Mouse (Mus musculus): ENCODE data around the gene Ankrd13b.
A peak's percentile ranks its signal among the peaks of the same experiment; 100 is the strongest.

Gene Ankrd13b

GRCm38 (mm10) chr11:77462283-77463100 lies 27.0 kb downstream of the Ankrd13b start, which contains the start of gene Coro6:
Gene Coro6 (plus strand): TSS chr11:77462411.
- DNase-seq (ENCODE audit: low spot score in 2 of 2) = peak; percentile 81 to 86

DNA sequence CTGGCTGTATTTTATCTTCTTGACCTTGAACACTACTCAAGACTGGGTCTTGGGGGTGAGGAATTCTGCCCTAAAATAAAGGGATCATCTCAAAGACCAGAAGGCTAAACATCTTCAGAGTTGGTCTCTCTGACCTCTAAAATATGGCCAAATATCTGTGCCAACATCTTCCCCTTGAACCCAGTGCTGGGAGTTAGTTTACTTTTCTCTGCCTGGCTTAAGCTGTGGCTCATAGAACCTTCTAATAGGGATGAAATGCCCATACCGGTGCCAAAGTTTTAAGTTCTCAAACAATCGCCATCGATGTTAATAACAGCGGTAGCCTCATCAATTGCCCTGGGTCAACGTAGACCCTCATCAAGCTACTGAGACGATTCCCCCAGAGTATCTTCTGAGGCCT lies 27.6 kb downstream of the Ankrd13b start:
- no peak for DNase-seq (ENCODE audit: low spot score in 2 of 2)

DNA sequence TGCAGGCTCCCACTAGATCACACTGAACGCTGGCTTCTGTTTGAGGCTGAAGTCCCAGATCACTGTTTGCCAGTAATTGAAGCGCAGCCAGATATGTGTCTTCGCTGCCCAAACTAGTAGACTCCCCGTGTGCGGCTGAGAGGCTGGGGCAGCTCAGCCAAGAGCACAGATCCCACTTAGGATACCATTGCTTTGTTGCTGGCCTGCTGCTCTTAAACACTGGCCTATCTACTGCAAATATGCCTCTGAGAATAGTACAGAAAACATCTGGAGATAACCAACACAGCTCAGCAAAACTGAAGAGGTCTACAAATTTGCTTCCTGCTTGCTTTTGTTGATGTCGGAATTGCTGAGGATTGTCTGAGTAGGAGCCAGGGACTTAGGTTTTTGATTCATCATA lies 32.6 kb downstream of the Ankrd13b start:
- peak; percentile 76 to 78 for DNase-seq (ENCODE audit: low spot score in 2 of 2)

DNA sequence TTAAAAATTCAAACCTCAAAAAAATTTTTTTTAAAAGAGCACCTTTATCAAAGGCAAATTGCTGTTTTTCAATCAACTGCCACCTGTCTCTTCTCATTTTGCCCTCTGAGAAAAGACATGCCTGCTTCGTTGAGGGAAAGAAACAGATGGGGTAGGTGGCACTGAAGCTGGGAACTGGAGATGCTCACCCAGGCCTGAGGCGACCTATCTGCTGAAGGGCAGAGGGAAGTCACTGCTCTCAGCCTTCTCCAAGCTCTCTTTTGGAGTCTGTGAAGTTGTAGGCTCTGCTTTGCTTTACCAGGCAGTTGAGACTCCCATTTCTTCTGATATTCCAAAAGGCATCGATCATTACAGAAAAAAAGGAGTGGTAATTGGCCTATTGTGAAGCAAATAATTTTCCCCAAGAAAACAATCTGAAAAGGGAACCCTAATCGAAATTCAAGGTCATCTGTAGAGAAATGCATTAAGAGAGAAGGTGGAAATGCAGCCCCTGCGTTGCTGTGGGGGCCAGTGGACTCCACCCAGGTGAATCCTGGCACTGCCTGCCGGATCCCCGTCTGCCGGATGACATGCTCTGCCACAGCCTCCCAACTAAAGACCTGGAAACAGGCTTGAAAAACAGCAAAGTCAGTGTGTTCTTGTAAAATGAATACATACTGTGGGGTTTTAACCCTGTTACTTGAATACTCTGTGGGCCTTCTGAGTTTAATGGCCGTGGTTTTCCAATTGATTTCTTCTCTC lies 33.5 kb downstream of the Ankrd13b start:
- no peak for DNase-seq (ENCODE audit: low spot score in 2 of 2)

DNA sequence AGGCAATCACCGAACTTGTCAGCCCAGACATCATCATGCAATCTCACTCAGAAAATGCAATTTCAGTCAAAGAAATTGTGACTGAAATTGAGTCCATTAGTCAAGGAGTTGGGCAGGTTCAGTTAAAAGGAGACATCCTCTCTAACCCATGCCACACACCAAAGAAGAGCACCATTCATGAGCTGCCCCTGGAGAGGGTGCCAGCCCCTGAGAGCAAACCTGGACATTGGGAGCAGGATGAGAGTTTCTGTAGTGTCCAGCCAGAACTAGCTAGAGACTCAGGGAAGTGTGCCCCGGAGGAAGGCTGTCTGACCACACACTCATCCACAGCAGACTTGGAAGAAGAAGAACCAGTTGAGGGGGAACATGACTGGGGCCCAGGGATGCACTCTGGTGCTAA lies 36.1 kb downstream of the Ankrd13b start:
- no peak for DNase-seq (ENCODE audit: low spot score in 2 of 2)

DNA sequence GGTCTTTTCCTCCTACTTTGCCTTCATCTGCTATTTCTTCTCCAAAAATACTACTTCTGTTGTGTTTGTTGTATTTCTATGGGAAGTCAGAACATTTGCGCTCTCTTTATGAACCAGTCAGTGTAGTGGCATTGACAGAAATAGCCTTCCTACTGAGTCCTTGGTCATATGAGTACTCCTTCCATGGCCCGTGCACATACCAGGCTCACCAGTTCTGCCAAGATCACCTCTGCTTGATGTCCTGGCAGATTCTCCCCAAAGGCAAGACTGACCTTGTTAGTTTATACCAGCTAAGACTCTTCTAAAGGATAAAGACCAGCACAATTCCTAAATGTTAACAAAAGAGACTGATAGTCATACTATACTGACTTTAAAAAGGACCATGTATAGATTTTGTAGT lies 37.8 kb downstream of the Ankrd13b start:
- DNase-seq (ENCODE audit: low spot score in 2 of 2) = no peak

DNA sequence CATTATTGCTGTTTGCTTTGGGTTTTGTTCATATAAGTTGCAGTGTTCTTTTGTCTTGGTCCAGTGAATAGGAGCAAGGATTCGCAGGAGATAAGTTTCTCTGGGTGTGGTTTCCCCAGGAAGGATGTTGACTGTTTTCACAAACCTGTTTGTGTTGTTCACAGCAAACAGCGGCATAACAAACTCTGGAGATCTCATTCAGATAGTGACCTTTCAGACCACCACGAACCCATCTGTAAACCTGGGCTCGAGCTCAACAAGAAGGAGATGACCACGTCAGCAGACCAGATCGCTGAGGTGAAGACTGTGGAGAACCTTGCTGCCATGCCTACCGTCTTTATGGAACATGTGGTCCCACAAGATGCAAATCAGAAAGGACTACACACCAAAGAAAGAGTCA lies 40.3 kb downstream of the Ankrd13b start:
- peak in 1 of 2 experiments; percentile 73 for DNase-seq (ENCODE audit: low spot score in 2 of 2)

- DNase-seq (ENCODE audit: low spot score in 2 of 2) = peak; percentile 84 to 87
Observed at GRCm38 (mm10) chr11:77446628-77447041, 42.8 kb downstream of the Ankrd13b start.

DNA sequence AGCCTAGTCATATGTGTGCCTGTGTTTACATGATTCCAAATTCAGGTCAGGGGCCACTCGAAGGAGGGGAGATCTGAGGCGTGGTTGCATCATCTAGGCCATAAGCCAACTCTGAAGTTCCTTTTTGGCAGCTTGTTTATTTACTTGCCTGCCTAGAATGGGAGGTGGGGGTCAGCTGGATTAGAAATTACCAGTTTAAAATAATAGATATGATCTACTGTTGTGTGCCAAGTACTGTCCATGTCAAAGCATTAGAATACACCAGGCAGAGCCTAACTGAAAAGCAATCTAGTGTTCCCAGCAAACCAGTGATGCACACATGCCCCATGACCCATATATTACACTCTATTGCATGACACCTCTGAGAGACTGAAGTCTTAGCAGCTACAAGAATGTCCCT lies 44.5 kb downstream of the Ankrd13b start:
- peak; percentile 84 to 87 for DNase-seq (ENCODE audit: low spot score in 2 of 2)

DNA sequence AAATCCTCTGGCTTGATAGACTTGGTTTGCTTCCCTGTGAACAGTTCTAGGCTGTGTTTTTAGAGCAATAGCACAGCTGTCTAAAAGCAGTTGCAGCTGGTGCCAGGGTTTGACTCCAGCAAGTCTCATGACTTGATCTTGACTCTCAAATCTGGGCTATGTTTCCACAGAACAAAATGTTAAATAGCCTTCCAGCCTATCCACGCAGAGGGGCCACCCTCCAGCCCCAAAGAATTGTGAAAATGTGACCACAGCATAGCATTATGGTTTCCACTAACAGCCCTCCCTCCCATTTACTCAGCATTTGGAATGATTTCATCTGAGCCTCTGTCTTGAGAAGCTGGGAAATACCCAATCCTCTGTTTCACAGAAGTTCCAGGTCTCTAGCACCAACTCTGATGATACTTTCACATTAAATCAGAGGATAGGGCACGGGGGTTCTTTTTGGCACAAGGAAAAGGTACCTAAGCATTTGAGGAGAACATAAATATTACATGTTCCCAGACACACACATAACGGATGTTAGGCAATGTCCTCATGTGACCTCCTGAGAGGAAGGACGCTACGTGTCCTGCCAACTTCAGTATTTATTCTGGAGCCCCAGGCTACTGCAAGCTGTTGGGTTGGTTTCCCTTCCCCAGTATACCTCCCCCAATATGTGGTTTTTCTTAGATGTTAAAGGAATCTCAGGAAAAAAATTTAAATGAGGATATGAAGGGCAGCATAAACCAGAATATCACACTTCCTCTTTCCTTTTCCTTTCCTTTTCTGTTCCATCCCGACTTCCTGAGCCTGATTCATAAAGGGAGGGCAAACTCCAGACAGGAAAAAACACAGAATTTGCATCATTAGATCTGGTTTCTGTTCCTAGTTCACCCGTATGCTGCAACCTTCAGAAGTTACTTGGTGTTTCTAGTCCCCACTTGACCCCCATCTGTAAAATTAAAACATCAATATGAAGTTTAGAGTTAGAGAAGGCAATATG lies 47.0 kb downstream of the Ankrd13b start:
- peak; percentile 89 to 90 for DNase-seq (ENCODE audit: low spot score in 2 of 2)

DNA sequence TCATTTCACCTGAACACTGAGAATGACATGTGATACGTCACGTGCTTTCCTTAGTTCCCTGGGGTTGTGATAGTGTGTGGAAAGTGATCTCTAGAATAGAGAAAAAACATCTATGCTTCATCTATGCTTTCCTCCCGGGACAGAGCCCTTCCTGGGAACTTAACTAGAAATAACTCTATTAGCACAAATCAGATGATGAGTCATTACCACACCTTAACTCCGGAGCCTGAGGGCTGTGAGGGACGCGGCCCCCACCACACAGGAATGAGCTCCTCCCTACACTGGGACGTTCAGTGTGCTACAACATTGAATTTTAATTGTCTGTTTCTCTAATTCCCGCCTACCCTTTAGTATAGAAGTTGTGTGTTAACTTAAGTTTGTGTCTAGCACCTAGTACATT lies 48.5 kb downstream of the Ankrd13b start:
- no peak for DNase-seq (ENCODE audit: low spot score in 2 of 2)

- DNase-seq (ENCODE audit: low spot score in 2 of 2) = no peak
Observed at GRCm38 (mm10) chr11:77440081-77440480, 49.4 kb downstream of the Ankrd13b start.

GRCm38 (mm10) chr11:77437026-77437425 lies 52.5 kb downstream of the Ankrd13b start:
- no peak for DNase-seq (ENCODE audit: low spot score in 2 of 2)

DNA sequence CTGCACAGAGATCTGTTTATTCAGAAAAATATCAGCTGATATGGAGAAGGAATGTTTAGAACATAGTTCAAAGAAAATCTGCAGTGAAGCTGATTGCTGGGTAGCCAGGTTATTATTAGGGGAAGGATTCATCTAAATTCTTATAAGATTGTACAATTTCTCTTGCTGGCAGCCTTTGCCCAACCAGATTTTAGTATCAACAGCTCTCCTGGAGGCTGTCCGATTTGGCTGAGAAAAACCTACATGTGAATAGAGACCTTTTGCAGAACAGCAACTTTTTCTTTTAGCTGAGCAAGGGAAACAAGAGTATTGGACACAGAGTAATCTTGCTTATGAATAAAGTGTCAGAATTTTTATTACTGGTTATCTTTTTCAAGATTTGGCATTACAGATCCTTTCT lies 61.0 kb downstream of the Ankrd13b start:
- no peak for DNase-seq (ENCODE audit: low spot score in 2 of 2)

DNA sequence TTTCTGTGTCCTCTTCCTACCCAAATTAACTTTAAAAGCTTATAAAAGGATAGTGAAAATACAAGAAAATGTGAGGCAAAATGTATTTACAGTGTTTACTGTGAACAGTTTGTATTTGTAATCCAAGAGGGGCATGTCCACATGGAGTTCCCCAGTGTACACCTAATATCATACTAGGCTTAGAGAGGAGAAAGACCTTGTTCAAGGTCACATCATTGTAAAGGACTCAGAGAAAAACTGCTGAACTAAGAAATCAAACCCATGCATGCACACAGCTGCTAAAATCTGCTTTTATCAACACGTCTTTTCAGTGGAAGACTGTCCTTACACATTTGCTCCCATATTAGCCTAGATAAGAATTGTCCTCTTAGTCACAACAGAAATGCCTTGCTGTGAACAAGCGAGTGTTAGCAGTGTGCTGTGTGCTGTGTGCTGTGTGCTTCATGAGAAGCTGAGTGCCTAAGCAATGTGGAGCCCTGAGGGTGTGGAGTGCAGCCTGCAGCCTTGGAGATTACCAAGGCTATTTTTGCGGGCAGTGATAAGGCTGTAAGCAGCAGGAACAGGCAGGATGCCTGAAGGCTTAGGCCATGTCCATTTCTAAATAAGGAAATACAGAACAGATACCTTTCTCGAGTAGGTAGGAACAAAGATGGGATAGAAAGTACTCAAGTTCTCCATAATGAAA lies 66.2 kb downstream of the Ankrd13b start:
- peak; percentile 63 to 75 for DNase-seq (ENCODE audit: low spot score in 2 of 2)
